Mouse (Mus musculus) forebrain, embryonic 12.5 days (tissue): ENCODE measurements around the gene Kank3. TPM values are rescaled to one million over a fixed set of nuclear protein-coding genes. Genes with fewer than 3 reads are reported as not detected.

Experiments used
- ATAC-seq: fragments of 200-750 bp; cut with Nextera tagmentation; 2 replicates; pipeline ENCODE4 v1.8.0; 2017; ENCODE audit warnings: moderate TSS enrichment; ENCODE audit not compliant: low FRiP score
- H3K27ac ChIP-seq: fragments of 300-500 bp; sonication (generic); 2 replicates; pipeline ENCODE4 v1.5.1; 2016; ENCODE audit warnings: mild to moderate bottlenecking
- H3K27me3 ChIP-seq: fragments of 300-500 bp; sonication (generic); 2 replicates; pipeline ENCODE4 v1.6.1; 2016; ENCODE audit warnings: mild to moderate bottlenecking
- H3K36me3 ChIP-seq: fragments of 300-500 bp; sonication (generic); replicated peaks from 2 replicates; pipeline ENCODE4 v1.6.1; 2016; ENCODE audit warnings: mild to moderate bottlenecking
- H3K4me1 ChIP-seq: fragments of 300-500 bp; sonication (generic); 2 replicates; pipeline ENCODE4 v1.6.1; 2016
- H3K4me2 ChIP-seq: fragments of 300-500 bp; sonication (generic); 2 replicates; pipeline ENCODE4 v1.6.1; 2016; ENCODE audit warnings: mild to moderate bottlenecking, moderate library complexity
- H3K4me3 ChIP-seq: fragments of 300-500 bp; sonication (generic); replicated peaks from 2 replicates; pipeline ENCODE4 v1.5.1; 2016; ENCODE audit warnings: mild to moderate bottlenecking
- H3K9ac ChIP-seq: fragments of 300-500 bp; sonication (generic); 2 replicates; pipeline ENCODE4 v1.6.1; 2016; ENCODE audit warnings: mild to moderate bottlenecking
- H3K9me3 ChIP-seq: fragments of 300-500 bp; sonication (generic); 2 replicates; pipeline ENCODE4 v1.6.1; 2016
- WGBS: fragments of 180-500 bp; shearing (Covaris S2); methylation state at CpG from one replicate; pipeline ENCODE4 v1.1.7; 2016; 5-methylcytosine and 5-hydroxymethylcytosine counted together
- polyA plus RNA-seq: library from polyadenylated mRNA; unstranded; fragments of >200 nt; fragmentation: Nextera tagmentation; extraction: Ambion mirVana; gene quantifications from 2 replicates; pipeline ENCODE4 v1.2.1, GENCODE M21; 2016

The Kank3 gene
- 27.3 and 27.8 TPM in 2 replicates for polyA plus RNA-seq

- Histone ChIP-seq H3K9ac (peak within 1 kb of the TSS; percentile 48; the same call in 1 of the 2 replicates), H3K4me2 (peak within 1 kb of the TSS; percentile 76), H3K9me3 (no peaks in the 10 kb centered on the region), H3K36me3 (no peaks in the 10 kb centered on the region), H3K27me3 (peaks cover 21% of the 10 kb centered on the region), H3K4me1 (peaks cover 10% of the 10 kb centered on the region), H3K4me3 (peak within 1 kb of the TSS; percentile 49), H3K27ac (no peak within 1 kb of the TSS)
- WGBS: under 1% methylated on average over 36 of the region's 36 CpGs
- peak; percentile 99 for ATAC-seq
Measured at GRCm38 (mm10) chr17:33810334-33811141, at the start of gene Kank3. Gene Kank3, plus strand, starts transcription at chr17:33810519.

- H3K27me3 ChIP-seq: no peaks in the 10 kb centered on the region
Measured at GRCm38 (mm10) chr17:33766389-33766788, 43.9 kb upstream of the Kank3 start.

GRCm38 (mm10) chr17:33771617-33772016 is 38.7 kb upstream of the Kank3 start:
- no peak overlapping the region for H3K4me3 ChIP-seq
- no peaks in the 10 kb centered on the region for H3K9me3 ChIP-seq
- H3K27ac ChIP-seq: no peak overlapping the region
- ATAC-seq: no peak
- 85% methylated on average over 4 of the region's 4 CpGs for WGBS
- H3K4me2 ChIP-seq: no peak overlapping the region
- no peaks in the 10 kb centered on the region for H3K4me1 ChIP-seq
- no peaks in the 10 kb centered on the region for H3K36me3 ChIP-seq
- H3K27me3 ChIP-seq: no peaks in the 10 kb centered on the region
- H3K9ac ChIP-seq: no peak overlapping the region

More at GRCm38 (mm10) chr17:33766389-33766788, 43.9 kb upstream of the Kank3 start:
- H3K4me3 ChIP-seq: no peak overlapping the region
- H3K4me2 ChIP-seq: no peak overlapping the region
- no peaks in the 10 kb centered on the region for H3K9me3 ChIP-seq
- 78% methylated on average over 3 of the region's 3 CpGs for WGBS
- H3K4me1 ChIP-seq: no peaks in the 10 kb centered on the region
- H3K36me3 ChIP-seq: no peaks in the 10 kb centered on the region
- no peak overlapping the region for H3K27ac ChIP-seq
- no peak for ATAC-seq
- H3K9ac ChIP-seq: no peak overlapping the region

GRCm38 (mm10) chr17:33773426-33773825 is 36.9 kb upstream of the Kank3 start:
- no peak overlapping the region for H3K4me2 ChIP-seq
- no peaks in the 10 kb centered on the region for H3K9me3 ChIP-seq
- no peak overlapping the region for H3K9ac ChIP-seq
- H3K4me3 ChIP-seq: no peak overlapping the region
- no peak for ATAC-seq
- WGBS: 87% methylated on average over 6 of the region's 6 CpGs
- no peak overlapping the region for H3K27ac ChIP-seq
- no peaks in the 10 kb centered on the region for H3K27me3 ChIP-seq
- no peaks in the 10 kb centered on the region for H3K4me1 ChIP-seq
- no peaks in the 10 kb centered on the region for H3K36me3 ChIP-seq

- Histone ChIP-seq H3K4me1 (no peaks in the 10 kb centered on the region), H3K9me3 (no peaks in the 10 kb centered on the region), H3K27ac (no peak overlapping the region), H3K27me3 (no peaks in the 10 kb centered on the region), H3K9ac (no peak overlapping the region), H3K4me2 (no peak overlapping the region), H3K36me3 (no peaks in the 10 kb centered on the region), H3K4me3 (no peak overlapping the region)
- 90% methylated on average over 6 of the region's 6 CpGs for WGBS
- ATAC-seq: no peak
Measured at GRCm38 (mm10) chr17:33773871-33774572, 36.3 kb upstream of the Kank3 start.

- no peak overlapping the region for H3K4me2 ChIP-seq
Measured at GRCm38 (mm10) chr17:33774573-33775155, 35.7 kb upstream of the Kank3 start.

GRCm38 (mm10) chr17:33775287-33775686 is 35.0 kb upstream of the Kank3 start:
- no peak overlapping the region for H3K4me3 ChIP-seq
- H3K36me3 ChIP-seq: no peaks in the 10 kb centered on the region
- no peak for ATAC-seq
- no peak overlapping the region for H3K9ac ChIP-seq
- H3K4me1 ChIP-seq: peaks cover 5% of the 10 kb centered on the region; the same call in 1 of the 2 replicates
- H3K27me3 ChIP-seq: no peaks in the 10 kb centered on the region
- no peak overlapping the region for H3K27ac ChIP-seq
- no peaks in the 10 kb centered on the region for H3K9me3 ChIP-seq
- H3K4me2 ChIP-seq: no peak overlapping the region
- WGBS: over 99% methylated on average over 4 of the region's 4 CpGs

More at GRCm38 (mm10) chr17:33774573-33775155, 35.7 kb upstream of the Kank3 start:
- Histone ChIP-seq H3K27ac (no peak overlapping the region), H3K27me3 (no peaks in the 10 kb centered on the region), H3K36me3 (no peaks in the 10 kb centered on the region), H3K4me1 (peaks cover 5% of the 10 kb centered on the region; the same call in 1 of the 2 replicates), H3K4me3 (no peak overlapping the region), H3K9me3 (no peaks in the 10 kb centered on the region), H3K9ac (no peak overlapping the region)
- WGBS: 91% methylated on average over 8 of the region's 8 CpGs
- no peak for ATAC-seq

GRCm38 (mm10) chr17:33779271-33779966 is 30.9 kb upstream of the Kank3 start:
- Histone ChIP-seq H3K27me3 (peaks cover 27% of the 10 kb centered on the region), H3K27ac (0 out of 2 replicates have a peak overlapping the region, but pooled peaks have one; percentile 8), H3K9me3 (no peaks in the 10 kb centered on the region), H3K4me3 (no peak overlapping the region), H3K4me2 (0 out of 2 replicates have a peak overlapping the region, but pooled peaks have one; percentile 2), H3K9ac (no peak overlapping the region), H3K4me1 (peaks cover 22% of the 10 kb centered on the region), H3K36me3 (no peaks in the 10 kb centered on the region)
- WGBS: 70% methylated on average over 9 of the region's 9 CpGs
- no peak for ATAC-seq

- Histone ChIP-seq H3K4me3 (no peak overlapping the region), H3K27ac (no peak overlapping the region), H3K9ac (no peak overlapping the region), H3K27me3 (peaks cover 27% of the 10 kb centered on the region), H3K4me2 (no peak overlapping the region), H3K4me1 (peaks cover 22% of the 10 kb centered on the region), H3K36me3 (no peaks in the 10 kb centered on the region), H3K9me3 (no peaks in the 10 kb centered on the region)
- 94% methylated on average over 5 of the region's 5 CpGs for WGBS
- no peak for ATAC-seq
Measured at GRCm38 (mm10) chr17:33779967-33780295, 30.4 kb upstream of the Kank3 start.

GRCm38 (mm10) chr17:33780431-33780830 is 29.9 kb upstream of the Kank3 start:
- 0 out of 2 replicates have a peak overlapping the region, but pooled peaks have one; percentile 61 for H3K27ac ChIP-seq
- no peaks in the 10 kb centered on the region for H3K9me3 ChIP-seq
- H3K36me3 ChIP-seq: no peaks in the 10 kb centered on the region
- H3K9ac ChIP-seq: no peak overlapping the region
- peak overlapping the region; percentile 87 for H3K4me2 ChIP-seq
- peaks cover 27% of the 10 kb centered on the region for H3K27me3 ChIP-seq
- WGBS: 96% methylated on average over 5 of the region's 5 CpGs
- peaks cover 22% of the 10 kb centered on the region for H3K4me1 ChIP-seq
- H3K4me3 ChIP-seq: peak overlapping the region; percentile 46
- no peak for ATAC-seq

- 1% methylated on average over 50 of the region's 50 CpGs for WGBS
Measured at GRCm38 (mm10) chr17:33781124-33781977, 29.0 kb upstream of the Kank3 start, which contains the start of gene Angptl4. Gene Angptl4, minus strand, starts transcription at chr17:33781830.

More at GRCm38 (mm10) chr17:33781124-33781977, 29.0 kb upstream of the Kank3 start, which contains the start of gene Angptl4:
- Histone ChIP-seq H3K27me3 (peaks cover 27% of the 10 kb centered on the region), H3K9me3 (no peaks in the 10 kb centered on the region), H3K4me3 (peak within 1 kb of the TSS; percentile 46), H3K4me2 (peak within 1 kb of the TSS; percentile 87), H3K36me3 (no peaks in the 10 kb centered on the region), H3K9ac (peak within 1 kb of the TSS; percentile 58), H3K27ac (peak within 1 kb of the TSS; percentile 61; the same call in 1 of the 2 replicates), H3K4me1 (peaks cover 22% of the 10 kb centered on the region)
- peak; percentile 79 for ATAC-seq
